Mouse (Mus musculus) MEL-GATA-1-ER (cell line): Measurements from ENCODE around the gene U90926.
A peak's percentile ranks its signal among the peaks of the same experiment; 100 is the strongest.

Source experiments
- DNase-seq: peaks from one replicate; pipeline ENCODE4 v3.0.0-alpha.2; 2012; ENCODE audit warnings: low read depth; ENCODE audit errors: extremely low read depth

Gene U90926

GRCm38 (mm10) chr5:92215308-92215707, at the start of gene U90926:
Gene U90926 (minus strand): TSS chr5:92215408.
- no peak for DNase-seq

- DNase-seq, result no peak
Observed at GRCm38 (mm10) chr5:92263761-92264359, 48.7 kb upstream of the U90926 start.

GRCm38 (mm10) chr5:92262646-92263045, 47.4 kb upstream of the U90926 start:
- no peak for DNase-seq

- no peak for DNase-seq
Observed at GRCm38 (mm10) chr5:92256218-92256617, 41.0 kb upstream of the U90926 start, which contains the start of gene Ppef2. Gene Ppef2 (minus strand): TSS chr5:92256278.

- DNase-seq, result no peak
Observed at GRCm38 (mm10) chr5:92254476-92254875, 39.3 kb upstream of the U90926 start.

GRCm38 (mm10) chr5:92252797-92253343, 37.7 kb upstream of the U90926 start:
- no peak for DNase-seq

- no peak for DNase-seq
Observed at GRCm38 (mm10) chr5:92252031-92252430, 36.8 kb upstream of the U90926 start.

- DNase-seq, result no peak
Observed at GRCm38 (mm10) chr5:92248614-92249013, 33.4 kb upstream of the U90926 start.

- peak; percentile 91 for DNase-seq
Observed at GRCm38 (mm10) chr5:92245483-92245882, 30.3 kb upstream of the U90926 start.

GRCm38 (mm10) chr5:92244900-92245299, 29.7 kb upstream of the U90926 start:
- no peak for DNase-seq

- no peak for DNase-seq
Observed at GRCm38 (mm10) chr5:92240769-92241168, 25.6 kb upstream of the U90926 start.

GRCm38 (mm10) chr5:92239333-92240232, 24.4 kb upstream of the U90926 start:
- DNase-seq, result no peak

- DNase-seq, result no peak
Observed at GRCm38 (mm10) chr5:92234939-92235557, 19.8 kb upstream of the U90926 start.

- DNase-seq, result no peak
Observed at GRCm38 (mm10) chr5:92233366-92233765, 18.2 kb upstream of the U90926 start.

- DNase-seq, result no peak
Observed at GRCm38 (mm10) chr5:92231836-92232235, 16.6 kb upstream of the U90926 start.

- no peak for DNase-seq
Observed at GRCm38 (mm10) chr5:92230306-92230705, 15.1 kb upstream of the U90926 start.

- no peak for DNase-seq
Observed at GRCm38 (mm10) chr5:92229514-92229913, 14.3 kb upstream of the U90926 start.

GRCm38 (mm10) chr5:92228776-92229175, 13.6 kb upstream of the U90926 start:
- no peak for DNase-seq

- DNase-seq, result no peak
Observed at GRCm38 (mm10) chr5:92227782-92228181, 12.6 kb upstream of the U90926 start.

GRCm38 (mm10) chr5:92220287-92220902, 5.2 kb upstream of the U90926 start:
- no peak for DNase-seq

- peak; percentile 64 for DNase-seq
Observed at GRCm38 (mm10) chr5:92219826-92220225, 4.6 kb upstream of the U90926 start.
